Mouse (Mus musculus) kidney, embryonic 14.5 days (tissue): ENCODE measurements around the gene Rps25. TPM values are rescaled to one million over a fixed set of nuclear protein-coding genes. Genes with fewer than 3 reads are reported as not detected.
A peak's percentile ranks its signal among the peaks of the same experiment; 100 is the strongest.

Source experiments
- ATAC-seq: fragments of 200-750 bp; cut with Nextera tagmentation; 2 replicates; pipeline ENCODE4 v1.8.0; 2017; ENCODE audit warnings: moderate number of reproducible peaks, mild to moderate bottlenecking, moderate TSS enrichment, moderate library complexity; ENCODE audit not compliant: low FRiP score, low TSS enrichment
- H3K27ac ChIP-seq: fragments of 300-500 bp; sonication (generic); 2 replicates; pipeline ENCODE4 v1.5.1; 2014; ENCODE audit warnings: low read depth, mild to moderate bottlenecking, low read length, moderate library complexity, mixed read lengths
- H3K27me3 ChIP-seq: fragments of 300-500 bp; sonication (generic); 2 replicates; pipeline ENCODE4 v1.6.1; 2014; ENCODE audit warnings: mild to moderate bottlenecking, low read length; ENCODE audit not compliant: control insufficient read depth, insufficient read depth
- H3K36me3 ChIP-seq: fragments of 300-500 bp; sonication (generic); 2 replicates; pipeline ENCODE4 v1.6.1; 2014; ENCODE audit warnings: low read length, mixed read lengths; ENCODE audit not compliant: control insufficient read depth, insufficient read depth
- H3K4me1 ChIP-seq: fragments of 300-500 bp; sonication (generic); 2 replicates; pipeline ENCODE4 v1.6.1; 2014; ENCODE audit warnings: low read length, mixed read lengths; ENCODE audit not compliant: control insufficient read depth, insufficient read depth
- H3K4me2 ChIP-seq: fragments of 300-500 bp; sonication (generic); replicated peaks from 2 replicates; pipeline ENCODE4 v1.6.1; 2014; ENCODE audit warnings: low read depth, mild to moderate bottlenecking, low read length
- H3K4me3 ChIP-seq: fragments of 300-500 bp; sonication (generic); 2 replicates; pipeline ENCODE4 v1.5.1; 2014; ENCODE audit warnings: mild to moderate bottlenecking, low read length
- H3K9ac ChIP-seq: fragments of 300-500 bp; sonication (generic); 2 replicates; pipeline ENCODE4 v1.6.1; 2014; ENCODE audit warnings: low read depth, mild to moderate bottlenecking, low read length, moderate library complexity
- H3K9me3 ChIP-seq: fragments of 300-500 bp; sonication (generic); 2 replicates; pipeline ENCODE4 v1.6.1; 2016; ENCODE audit warnings: low read length; ENCODE audit not compliant: control insufficient read depth
- WGBS: fragments of 180-500 bp; shearing (Covaris S2); extraction: QIAGEN DNeasy Blood & Tissue Kit; methylation state at CpG from one replicate; pipeline ENCODE4 v1.1.7; 2014; 5-methylcytosine and 5-hydroxymethylcytosine counted together
- polyA plus RNA-seq: library from polyadenylated mRNA; unstranded; fragments of >200 nt; fragmentation: Nextera tagmentation; extraction: Ambion mirVana; gene quantifications from 2 replicates; pipeline ENCODE4 v1.2.1, GENCODE M21; 2014

Rps25 gene
- polyA plus RNA-seq, 1 experiment from 2014 or later: 2,593 TPM

GRCm38 (mm10) chr9:44378153-44378730, 28.7 kb upstream of the Rps25 start:
- WGBS: 82% methylated on average over 5 of the region's 5 CpGs
- Histone ChIP-seq H3K9me3 (no peaks in the 10 kb centered on the region), H3K27ac (no peak overlapping the region), H3K27me3 (no peaks in the 10 kb centered on the region), H3K4me1 (peaks cover 16% of the 10 kb centered on the region; the same call in 1 of the 2 replicates), H3K36me3 (peaks cover 27% of the 10 kb centered on the region), H3K4me2 (peak overlapping the region; percentile 49), H3K4me3 (peak overlapping the region; percentile 69), H3K9ac (peak overlapping the region; percentile 67; the same call in 1 of the 2 replicates)
- no peak for ATAC-seq

- H3K27ac ChIP-seq: peak within 1 kb of the TSS; percentile 76
- peak within 1 kb of the TSS; percentile 76 for H3K4me2 ChIP-seq
- H3K4me3 ChIP-seq: peak within 1 kb of the TSS; percentile 69
- peak; percentile 98 for ATAC-seq
- no peaks in the 10 kb centered on the region for H3K9me3 ChIP-seq
- peaks cover 16% of the 10 kb centered on the region; the same call in 1 of the 2 replicates for H3K4me1 ChIP-seq
- H3K27me3 ChIP-seq: no peaks in the 10 kb centered on the region
- peak within 1 kb of the TSS; percentile 84 for H3K9ac ChIP-seq
- under 1% methylated on average over 83 of the region's 83 CpGs for WGBS
- H3K36me3 ChIP-seq: peaks cover 37% of the 10 kb centered on the region
Measured at GRCm38 (mm10) chr9:44379054-44379834, 27.7 kb upstream of the Rps25 start, which contains the start of gene Hyou1. Gene Hyou1 (plus strand): TSS chr9:44379490.

- H3K36me3 ChIP-seq: peaks cover 43% of the 10 kb centered on the region
- peak overlapping the region; percentile 76 for H3K4me2 ChIP-seq
- peak overlapping the region; percentile 84 for H3K9ac ChIP-seq
- WGBS: 6% methylated on average over 15 of the region's 15 CpGs
- ATAC-seq: peak; percentile 42
- H3K27ac ChIP-seq: peak overlapping the region; percentile 76
- no peaks in the 10 kb centered on the region for H3K9me3 ChIP-seq
- H3K4me1 ChIP-seq: peaks cover 16% of the 10 kb centered on the region; the same call in 1 of the 2 replicates
- H3K27me3 ChIP-seq: no peaks in the 10 kb centered on the region
- peak overlapping the region; percentile 69 for H3K4me3 ChIP-seq
Measured at GRCm38 (mm10) chr9:44379862-44380261, 27.1 kb upstream of the Rps25 start.

- H3K4me3 ChIP-seq: no peak overlapping the region
- H3K9ac ChIP-seq: no peak overlapping the region
- no peaks in the 10 kb centered on the region for H3K9me3 ChIP-seq
- H3K4me2 ChIP-seq: no peak overlapping the region
- no peak overlapping the region for H3K27ac ChIP-seq
- peaks cover 90% of the 10 kb centered on the region for H3K36me3 ChIP-seq
- H3K27me3 ChIP-seq: no peaks in the 10 kb centered on the region
- no peak for ATAC-seq
- 95% methylated on average over 13 of the region's 13 CpGs for WGBS
- peaks cover 11% of the 10 kb centered on the region; the same call in 1 of the 2 replicates for H3K4me1 ChIP-seq
Measured at GRCm38 (mm10) chr9:44384596-44384995, 22.3 kb upstream of the Rps25 start.

GRCm38 (mm10) chr9:44387221-44387620, 19.7 kb upstream of the Rps25 start:
- no peak for ATAC-seq
- Histone ChIP-seq H3K9me3 (no peaks in the 10 kb centered on the region), H3K4me3 (no peak overlapping the region), H3K4me1 (no peaks in the 10 kb centered on the region), H3K9ac (no peak overlapping the region), H3K27ac (no peak overlapping the region), H3K36me3 (peaks cover 95% of the 10 kb centered on the region), H3K27me3 (no peaks in the 10 kb centered on the region), H3K4me2 (no peak overlapping the region)
- 87% methylated on average over 3 of the region's 3 CpGs for WGBS

- Histone ChIP-seq H3K36me3 (peaks cover 78% of the 10 kb centered on the region), H3K9ac (no peak overlapping the region), H3K4me1 (no peaks in the 10 kb centered on the region), H3K9me3 (no peaks in the 10 kb centered on the region), H3K4me2 (no peak overlapping the region), H3K4me3 (no peak overlapping the region), H3K27me3 (no peaks in the 10 kb centered on the region), H3K27ac (no peak overlapping the region)
- no peak for ATAC-seq
- 63% methylated on average over 8 of the region's 8 CpGs for WGBS
Measured at GRCm38 (mm10) chr9:44389273-44389672, 17.7 kb upstream of the Rps25 start.

- ATAC-seq: peak; percentile 43; the same call in 1 of the 2 replicates
- Histone ChIP-seq H3K9ac (no peak overlapping the region), H3K27ac (no peak overlapping the region), H3K4me3 (no peak overlapping the region), H3K4me2 (no peak overlapping the region), H3K27me3 (no peaks in the 10 kb centered on the region), H3K9me3 (no peaks in the 10 kb centered on the region), H3K4me1 (no peaks in the 10 kb centered on the region; the same call in 1 of the 2 replicates), H3K36me3 (peaks cover 56% of the 10 kb centered on the region)
- WGBS: 46% methylated on average over 4 of the region's 4 CpGs
Measured at GRCm38 (mm10) chr9:44391466-44391865, 15.5 kb upstream of the Rps25 start.

- H3K27ac ChIP-seq: peak within 1 kb of the TSS; percentile 89
- WGBS: under 1% methylated on average over 43 of the region's 43 CpGs
- no peaks in the 10 kb centered on the region for H3K27me3 ChIP-seq
- ATAC-seq: peak; percentile 98
- H3K4me3 ChIP-seq: peak within 1 kb of the TSS; percentile 68
- peaks cover 23% of the 10 kb centered on the region for H3K36me3 ChIP-seq
- peak within 1 kb of the TSS; percentile 76 for H3K9ac ChIP-seq
- H3K9me3 ChIP-seq: no peaks in the 10 kb centered on the region
- H3K4me1 ChIP-seq: peaks cover 11% of the 10 kb centered on the region
- H3K4me2 ChIP-seq: peak within 1 kb of the TSS; percentile 96
Measured at GRCm38 (mm10) chr9:44396684-44397411, 10.1 kb upstream of the Rps25 start, which contains the start of gene Slc37a4. Gene Slc37a4 (plus strand): TSS chr9:44396852.
